Mouse (Mus musculus): ENCODE data around the gene AI837181.

AI837181 gene

DNA sequence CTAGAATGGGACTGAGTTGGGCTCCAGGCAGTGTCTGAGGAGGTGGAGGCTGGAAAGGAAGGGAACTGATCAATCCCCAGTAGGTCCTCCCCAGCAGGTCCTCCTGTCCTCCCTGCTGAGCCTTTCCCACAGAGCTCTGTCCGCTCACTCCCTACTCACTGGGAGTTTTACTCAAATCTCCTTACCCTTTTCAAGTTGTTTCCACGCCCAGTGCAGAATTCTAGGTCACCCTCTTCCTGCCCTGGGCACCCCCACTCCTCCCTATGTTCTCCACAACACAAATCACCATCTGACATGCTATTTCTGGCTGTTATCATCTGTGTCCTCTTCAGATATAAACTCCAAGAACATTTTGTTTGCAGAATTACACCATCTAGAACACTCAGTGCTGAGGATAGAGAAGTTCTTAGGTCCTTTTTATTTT is 10.4 kb upstream of the AI837181 start:
- no peak for DNase-seq (ENCODE audit: low spot score in 2 of 2)

DNA sequence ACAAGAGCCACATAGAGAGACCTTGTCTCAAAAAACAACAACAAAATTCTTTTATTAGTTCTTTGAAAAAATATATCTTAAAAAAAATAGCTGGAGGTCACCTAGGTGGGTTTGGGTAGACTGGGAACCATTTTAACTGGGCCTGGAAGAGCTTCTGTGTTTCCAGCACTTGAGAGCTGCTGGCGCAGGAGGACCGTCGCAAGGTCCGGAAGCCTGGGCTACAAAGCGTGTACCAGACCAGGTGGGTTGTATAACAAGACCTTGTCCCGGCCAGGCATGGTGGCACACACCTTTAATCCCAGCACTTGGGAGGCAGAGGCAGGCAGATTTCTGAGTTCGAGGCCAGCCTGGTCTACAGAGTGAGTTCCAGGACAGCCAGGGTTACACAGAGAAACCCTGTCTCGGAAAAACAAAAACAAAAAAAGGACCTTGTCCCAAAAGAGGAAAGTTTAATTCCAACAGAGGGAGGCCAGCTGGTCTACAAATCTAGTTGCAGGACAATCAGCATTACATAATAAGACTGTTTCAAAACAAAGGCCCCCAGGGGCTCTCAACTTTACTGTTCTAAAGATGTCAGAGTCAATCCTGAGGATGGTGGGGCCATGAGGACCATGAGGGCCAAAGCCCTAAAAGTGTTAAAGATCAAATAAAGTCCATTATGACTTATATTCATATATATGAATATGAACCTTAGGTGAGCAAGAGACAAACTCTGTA is 6.0 kb upstream of the AI837181 start:
- DNase-seq (ENCODE audit: low spot score in 2 of 2): no peak

DNA sequence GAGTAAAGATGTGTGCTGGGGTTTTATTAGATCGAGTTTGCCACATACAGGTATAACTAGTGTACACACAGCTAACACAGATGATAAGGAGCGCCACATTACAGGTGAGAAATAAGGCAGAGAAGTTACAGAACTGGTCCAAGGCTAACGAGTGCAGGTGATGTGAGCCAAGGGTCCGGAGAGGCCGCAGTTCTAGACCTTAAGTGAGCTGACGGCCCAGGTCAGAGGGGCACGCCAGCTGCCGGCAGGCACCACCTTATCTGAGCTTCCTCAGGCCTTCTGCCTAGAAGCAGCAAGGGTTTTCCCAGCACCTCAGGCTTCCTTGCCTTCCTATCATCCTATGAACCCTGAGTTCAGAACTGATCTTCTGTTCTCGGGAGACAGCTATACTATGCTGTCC is 5.3 kb upstream of the AI837181 start:
- DNase-seq (ENCODE audit: low spot score in 2 of 2): no peak

DNA sequence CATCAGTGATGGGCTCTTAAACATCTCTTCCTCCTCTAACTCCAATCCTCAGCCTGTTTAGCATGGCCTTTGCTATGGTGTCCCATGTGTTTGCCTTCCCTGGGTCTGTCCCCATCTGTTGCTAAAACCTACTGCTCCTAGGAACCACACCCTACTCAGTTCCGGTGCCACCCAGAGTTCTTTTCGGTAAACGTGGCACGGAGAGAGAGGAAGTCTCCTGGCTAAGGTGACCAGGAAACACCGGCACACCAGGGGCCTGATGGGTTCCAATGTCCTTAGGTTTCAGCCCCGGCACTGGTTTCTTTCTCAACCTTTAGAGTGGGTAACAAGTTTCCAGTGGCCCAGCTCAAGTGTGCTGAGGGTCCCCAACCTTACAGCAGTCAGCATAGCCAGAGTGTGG is 4.4 kb upstream of the AI837181 start:
- DNase-seq (ENCODE audit: low spot score in 2 of 2): no peak

DNA sequence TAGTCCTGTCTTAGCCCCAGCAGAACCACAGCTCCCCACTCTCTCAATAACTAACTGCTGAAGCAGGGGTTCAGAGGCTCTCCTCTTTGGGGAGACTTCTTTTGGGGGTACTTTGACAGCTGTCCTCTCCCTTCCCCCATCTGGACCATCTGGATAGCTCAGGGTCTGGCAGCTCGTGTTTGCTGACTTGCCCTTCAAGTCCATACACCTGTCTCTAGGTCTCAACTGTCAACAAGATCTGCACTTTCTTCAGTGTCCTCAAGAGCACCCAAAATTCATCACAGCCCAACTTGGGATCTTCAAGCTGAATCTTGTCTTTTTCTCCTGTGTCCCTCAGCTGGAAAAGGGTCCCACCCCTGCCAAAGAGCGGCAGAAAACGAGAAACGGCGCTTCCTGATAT is 3.2 kb upstream of the AI837181 start:
- DNase-seq (ENCODE audit: low spot score in 2 of 2): no peak

DNA sequence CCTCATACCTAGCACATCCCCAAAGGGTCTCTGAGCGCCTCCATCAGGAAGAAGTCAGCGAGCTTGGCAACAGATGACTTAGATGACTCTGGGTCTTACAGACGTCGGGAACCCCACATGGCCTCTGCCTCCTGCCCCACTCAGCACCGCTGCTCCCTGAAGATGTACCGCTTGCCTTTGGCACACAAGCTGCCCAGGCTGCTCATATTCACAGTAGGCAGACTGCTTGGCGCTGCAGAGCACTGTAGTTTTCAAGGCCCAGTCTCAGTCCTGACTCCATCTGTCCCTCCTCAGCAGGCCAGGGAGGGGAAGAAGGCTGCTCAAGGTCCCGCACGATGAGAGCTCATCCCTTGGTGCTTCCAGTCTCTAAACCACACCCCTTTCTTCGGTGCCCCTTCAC is 2.7 kb upstream of the AI837181 start:
- no peak for DNase-seq (ENCODE audit: low spot score in 2 of 2)

DNA sequence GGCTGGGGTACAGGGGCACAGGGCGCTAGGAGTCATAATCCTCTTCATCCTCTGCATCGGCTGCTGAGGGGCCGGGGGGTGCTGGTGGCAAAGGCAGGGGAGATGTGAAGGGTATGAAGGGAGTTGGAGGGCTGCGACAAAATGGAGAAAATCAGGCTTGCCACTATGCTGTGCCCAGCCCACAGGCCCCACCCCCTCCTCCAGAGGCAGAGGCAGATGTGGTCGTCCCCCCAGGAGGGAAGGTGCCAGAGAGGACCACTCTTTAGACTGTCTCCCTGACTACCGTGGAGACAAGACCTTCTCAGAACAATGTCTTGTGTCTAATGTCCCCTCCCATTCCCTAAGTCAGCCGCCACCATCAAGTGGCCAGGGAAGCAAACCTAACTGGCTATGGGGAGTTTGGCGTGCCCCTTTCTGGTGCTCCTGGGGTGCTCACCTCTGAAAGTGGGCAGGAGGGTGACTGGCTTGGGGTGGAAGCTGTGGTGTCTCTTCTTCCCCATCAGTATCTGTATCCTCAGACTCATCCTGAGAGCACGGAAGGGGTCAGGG is 2.0 kb upstream of the AI837181 start:
- DNase-seq (ENCODE audit: low spot score in 2 of 2): no peak

DNA sequence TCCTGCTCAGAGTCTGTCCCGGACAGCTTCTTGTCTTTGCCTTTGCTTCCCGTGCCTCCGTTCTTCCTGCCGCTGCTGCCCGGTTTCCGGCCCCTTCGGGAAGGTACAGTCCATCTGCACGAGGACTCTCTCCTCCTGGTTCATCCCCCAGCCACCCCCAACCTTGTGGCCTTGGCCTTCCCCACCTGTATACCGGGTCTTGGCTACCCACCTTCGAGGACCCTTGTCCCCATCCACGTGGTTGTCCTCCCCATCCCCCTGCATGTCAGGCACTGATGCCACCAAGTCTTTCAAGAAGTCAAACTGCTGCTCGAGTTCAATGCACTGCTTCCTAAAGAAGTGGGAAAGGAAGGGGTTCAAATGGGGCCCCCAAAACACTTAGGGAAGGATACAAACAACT is 1.4 kb upstream of the AI837181 start:
- DNase-seq (ENCODE audit: low spot score in 2 of 2): no peak

DNA sequence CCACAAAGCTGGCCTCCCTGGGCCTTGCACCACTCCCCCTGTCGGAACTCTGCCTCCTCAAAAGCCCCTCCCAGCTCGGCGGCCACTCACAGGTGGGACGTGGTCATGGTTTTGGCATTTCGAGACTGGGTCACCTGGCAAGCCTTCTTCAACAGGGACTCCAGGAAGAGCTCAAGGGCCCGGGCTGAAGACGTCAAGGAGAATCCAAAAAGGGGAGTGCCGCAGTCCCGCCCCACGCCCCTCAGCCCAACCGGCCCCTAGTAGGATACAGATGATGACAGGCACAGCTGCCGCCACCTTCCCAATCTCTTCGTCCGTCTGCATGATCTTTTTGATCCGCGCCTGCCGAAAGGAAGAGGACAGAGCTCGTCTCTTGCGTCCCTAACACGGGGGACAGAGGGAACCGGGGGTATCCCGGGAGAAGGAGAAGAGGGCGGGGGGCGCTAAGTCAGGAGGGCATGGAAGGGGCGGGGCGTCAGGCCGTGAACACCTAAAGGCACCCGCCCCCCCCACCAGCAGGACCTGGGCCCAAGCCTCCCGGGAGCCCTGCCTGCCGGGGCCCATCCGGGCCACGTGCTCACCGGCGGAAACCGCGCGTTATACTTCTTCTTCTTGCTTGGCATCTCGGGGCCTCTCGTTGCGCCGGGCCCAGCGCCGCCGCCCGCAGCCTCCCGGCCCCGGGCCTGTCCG is 707 bp upstream of the AI837181 start:
- DNase-seq (ENCODE audit: low spot score in 2 of 2): peak; percentile 66 to 69

DNA sequence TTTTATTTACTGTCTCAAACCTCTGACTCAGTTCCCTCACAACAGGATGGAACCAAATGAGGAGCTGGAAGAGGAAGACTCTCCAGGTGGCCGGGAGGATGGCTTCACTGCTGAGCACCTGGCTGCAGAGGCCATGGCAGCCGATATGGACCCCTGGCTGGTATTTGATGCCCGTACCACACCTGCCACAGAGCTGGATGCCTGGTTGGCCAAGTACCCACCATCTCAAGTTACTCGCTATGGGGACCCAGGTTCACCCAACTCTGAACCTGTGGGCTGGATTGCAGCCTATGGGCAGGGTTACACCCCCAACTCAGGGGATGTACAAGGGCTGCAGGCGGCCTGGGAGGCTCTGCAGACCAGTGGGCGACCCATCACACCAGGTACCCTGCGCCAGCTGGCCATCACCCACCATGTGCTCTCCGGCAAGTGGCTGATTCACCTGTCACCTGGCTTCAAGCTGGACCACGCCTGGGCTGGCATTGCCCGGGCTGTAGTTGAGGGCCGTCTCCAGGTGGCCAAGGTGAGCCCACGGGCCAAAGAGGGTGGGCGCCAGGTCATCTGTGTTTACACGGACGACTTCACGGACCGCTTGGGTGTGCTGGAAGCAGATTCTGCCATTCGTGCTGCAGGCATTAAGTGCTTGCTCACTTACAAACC is 1.1 kb downstream of the AI837181 start:
- DNase-seq (ENCODE audit: low spot score in 2 of 2): peak in 1 of 2 experiments; percentile 24

DNA sequence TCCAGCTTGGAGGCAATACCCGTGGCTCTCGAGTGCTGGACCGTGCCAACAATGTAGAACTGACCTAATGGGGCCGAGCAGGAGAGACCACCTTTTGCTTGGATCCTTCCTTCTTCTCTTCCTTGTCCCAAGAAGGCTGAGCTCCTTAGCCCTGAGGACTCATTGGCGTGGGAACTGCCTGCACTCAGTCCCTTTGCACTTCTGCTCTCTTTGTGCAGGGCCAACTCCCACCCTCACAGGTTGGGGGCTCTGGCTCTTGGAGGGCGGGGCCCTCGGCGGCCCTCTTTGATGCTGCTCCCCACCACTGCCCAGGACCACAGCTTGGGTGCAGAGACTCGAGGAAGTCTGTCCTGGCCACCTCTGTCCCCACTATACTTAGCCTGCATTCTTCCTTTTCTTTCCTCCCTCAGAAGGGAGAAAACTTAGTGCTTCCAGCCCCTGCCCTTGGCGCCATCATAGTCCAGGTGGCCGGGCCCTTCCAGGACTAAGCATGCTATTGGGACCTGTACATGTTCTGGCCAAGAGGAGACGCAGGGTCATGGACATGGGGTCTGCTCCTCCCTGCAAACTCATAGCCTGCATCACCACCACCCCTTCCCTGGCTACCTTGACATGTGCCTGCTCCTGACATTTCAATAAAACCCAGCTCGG is 1.8 kb downstream of the AI837181 start:
- no peak for DNase-seq (ENCODE audit: low spot score in 2 of 2)

DNA sequence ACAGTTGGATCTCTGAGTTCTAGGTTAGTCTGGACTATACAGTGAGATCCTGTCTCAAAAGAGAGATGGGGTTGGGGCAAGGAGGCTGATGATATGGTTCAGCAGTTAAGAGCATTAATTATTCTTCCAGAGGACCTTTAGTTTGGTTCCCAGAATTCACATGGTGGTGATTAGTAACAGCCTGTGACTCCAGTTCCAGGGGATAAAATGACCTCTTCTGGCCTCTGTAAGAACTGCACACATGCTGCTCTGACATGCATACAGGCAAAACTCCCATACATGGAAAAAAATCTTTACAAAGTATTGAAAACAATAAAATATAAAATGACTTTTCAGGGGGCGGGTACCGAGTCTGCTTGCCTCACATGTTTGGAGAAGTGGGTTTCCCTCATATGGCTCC is 3.1 kb downstream of the AI837181 start:
- DNase-seq (ENCODE audit: low spot score in 2 of 2): no peak

DNA sequence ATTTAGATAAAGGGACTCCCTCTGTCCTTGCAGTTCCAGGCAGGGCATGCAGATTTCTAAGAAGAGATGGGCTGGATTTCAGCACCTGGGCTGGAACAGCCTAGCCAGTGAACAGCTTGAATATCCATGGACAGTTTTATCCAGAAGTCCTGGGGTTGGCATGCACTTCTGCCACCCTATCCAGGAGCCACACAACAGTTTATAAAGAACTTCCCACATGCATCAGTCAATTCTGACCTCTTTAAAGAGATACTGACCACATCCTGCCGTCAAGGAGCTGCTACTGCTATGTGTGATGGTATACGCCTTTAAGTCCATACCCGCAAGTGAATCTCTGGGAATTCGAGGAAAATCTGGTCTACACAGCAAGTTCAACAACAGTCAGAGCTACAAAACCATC is 4.3 kb downstream of the AI837181 start:
- DNase-seq (ENCODE audit: low spot score in 2 of 2): no peak

DNA sequence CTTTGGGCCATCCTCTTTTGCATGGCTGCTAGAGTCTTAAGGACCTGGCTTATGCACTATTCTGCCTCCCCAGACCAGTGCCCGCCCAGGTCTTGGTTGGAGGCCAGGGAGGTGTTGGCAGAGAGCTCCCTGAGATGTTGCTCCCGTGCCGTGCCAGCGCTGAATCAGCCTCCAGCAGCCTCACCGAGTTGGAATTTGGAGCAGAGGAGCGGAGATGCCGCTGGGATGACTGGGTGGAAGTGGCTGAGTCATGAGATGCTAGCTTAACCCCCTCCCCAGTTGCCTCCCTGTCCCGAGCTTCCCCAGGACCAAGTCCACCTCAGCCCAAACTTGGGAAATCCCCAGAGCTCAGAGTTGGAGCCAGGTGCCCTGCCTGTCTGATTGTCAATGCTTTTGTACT is 4.9 kb downstream of the AI837181 start:
- no peak for DNase-seq (ENCODE audit: low spot score in 2 of 2)

DNA sequence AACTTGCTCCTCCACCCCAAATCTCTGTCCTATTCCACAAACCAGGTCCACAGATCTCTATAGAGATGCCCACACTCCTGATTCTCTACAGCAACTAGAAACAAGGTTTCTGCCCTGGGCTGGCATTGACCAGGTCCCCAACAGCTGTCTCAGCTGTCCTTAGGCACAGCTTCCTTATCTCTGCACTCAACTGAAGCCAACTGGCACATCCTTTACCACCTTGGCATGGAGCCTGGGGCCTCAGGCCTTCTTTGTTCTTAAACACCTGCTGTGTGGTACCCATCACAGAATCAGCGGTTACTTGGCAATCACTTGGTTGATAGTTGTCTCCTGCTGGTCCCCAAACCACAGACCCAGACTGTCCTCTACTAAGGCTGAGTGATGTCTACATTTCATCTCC is 5.5 kb downstream of the AI837181 start:
- no peak for DNase-seq (ENCODE audit: low spot score in 2 of 2)

DNA sequence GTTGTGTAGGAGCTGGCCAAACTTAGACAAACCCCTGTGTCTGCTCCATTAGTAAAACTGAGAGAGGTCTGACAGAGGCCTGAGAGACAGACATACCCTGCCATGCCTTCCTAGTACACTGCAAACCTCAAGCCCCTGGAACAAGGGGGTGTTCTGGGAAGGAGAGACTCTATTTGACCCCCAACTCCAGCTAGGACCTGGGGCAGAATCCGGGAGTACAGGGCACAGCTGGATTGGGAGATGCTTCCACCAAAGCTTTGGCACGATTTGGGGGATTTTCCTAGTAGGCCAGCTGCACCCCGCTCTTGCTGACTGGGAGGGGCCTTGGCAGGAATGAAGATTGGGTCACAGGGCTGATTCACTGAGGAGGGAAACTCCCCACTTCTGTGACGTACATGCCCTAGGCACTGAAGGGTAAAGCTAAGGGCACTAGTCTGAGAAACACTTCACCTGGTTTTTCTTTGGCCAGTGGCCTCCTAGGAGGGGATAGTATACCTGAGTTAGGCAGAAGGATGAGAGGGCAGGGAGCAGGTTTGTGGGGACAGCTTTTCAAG is 7.0 kb downstream of the AI837181 start:
- no peak for DNase-seq (ENCODE audit: low spot score in 2 of 2)

DNA sequence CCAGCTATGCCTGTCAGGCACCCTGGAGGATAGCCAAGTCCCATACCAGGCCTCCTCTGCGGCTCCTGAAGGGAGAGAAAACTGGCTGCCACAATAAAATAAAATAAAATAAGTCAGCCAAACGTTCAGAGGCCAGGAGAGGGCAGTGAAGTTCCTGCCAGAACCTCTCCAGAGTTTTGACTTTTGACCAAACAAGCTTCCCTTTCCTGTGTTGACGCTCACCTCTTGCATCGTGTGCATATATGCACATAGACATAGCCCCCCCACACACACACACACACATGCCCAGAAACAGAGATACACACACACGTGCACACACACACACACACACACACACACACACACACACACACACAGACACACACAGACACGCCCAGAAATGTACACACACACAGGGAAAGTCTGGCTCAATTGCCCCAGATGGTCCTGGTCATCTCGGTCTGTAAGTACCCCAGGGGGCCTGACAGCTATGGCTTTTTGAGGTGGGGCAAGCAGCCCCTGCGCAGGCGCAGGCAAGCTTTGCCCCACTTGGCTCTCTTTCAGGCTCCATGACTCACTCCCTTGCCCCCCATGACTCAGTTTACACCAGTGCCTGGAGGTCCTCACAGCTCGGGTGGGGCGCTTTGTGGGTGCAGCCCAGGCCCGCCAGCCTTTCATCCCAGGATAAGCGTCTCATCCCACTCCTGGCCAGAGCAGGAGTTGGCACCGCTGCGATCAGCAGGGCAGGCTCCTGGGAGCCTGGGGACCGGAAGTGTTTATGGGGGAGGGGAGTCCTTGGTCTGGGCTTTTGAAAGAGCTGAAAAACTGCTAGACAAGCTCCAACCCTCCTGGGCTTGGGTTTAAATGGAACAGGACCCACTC is 8.3 kb downstream of the AI837181 start:
- no peak for DNase-seq (ENCODE audit: low spot score in 2 of 2)

DNA sequence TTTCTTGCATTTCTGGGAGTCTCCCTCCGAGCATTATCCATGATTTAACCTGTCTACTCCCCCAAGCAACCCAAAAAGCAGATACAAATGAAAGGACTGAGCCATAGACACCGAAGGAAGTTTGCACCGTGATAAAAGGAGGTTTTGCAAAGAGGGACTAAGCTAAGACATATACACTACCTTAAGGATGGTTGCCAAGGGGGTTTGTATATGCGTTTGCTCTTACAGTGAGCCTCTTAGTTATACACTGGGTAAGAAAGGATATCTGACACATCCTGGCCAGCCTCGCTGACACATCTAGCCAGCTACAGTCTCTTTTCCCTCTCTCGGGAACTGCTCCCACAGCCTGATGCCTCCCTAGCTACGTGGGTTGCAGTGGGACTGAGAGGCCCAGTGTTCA is 9.0 kb downstream of the AI837181 start:
- DNase-seq (ENCODE audit: low spot score in 2 of 2): no peak

DNA sequence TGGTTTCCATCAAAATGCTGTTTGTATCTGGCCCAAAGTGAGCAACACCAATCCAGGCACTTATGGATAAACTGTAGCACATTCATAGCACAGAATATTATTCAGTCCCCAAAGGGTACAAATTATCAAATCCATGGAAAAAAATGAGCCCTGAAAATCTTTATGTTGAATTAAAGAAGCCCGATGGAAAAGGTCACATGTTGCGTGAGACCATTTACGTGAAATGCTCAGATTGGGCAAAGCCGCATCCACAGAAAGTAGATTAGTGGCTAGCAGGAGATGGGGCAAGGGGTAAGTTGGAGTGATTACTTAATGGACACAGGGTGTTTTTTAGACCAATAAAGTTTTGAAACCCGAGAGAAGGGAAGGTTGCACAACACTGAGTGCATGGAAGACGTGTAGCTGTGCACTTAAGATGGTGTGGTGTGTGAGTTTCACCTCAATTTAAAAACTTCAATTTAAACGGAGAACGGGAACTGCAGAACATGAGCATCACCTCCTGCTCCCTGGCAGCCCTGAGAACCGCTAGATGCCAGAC is 19.5 kb downstream of the AI837181 start:
- no peak for DNase-seq (ENCODE audit: low spot score in 2 of 2)

DNA sequence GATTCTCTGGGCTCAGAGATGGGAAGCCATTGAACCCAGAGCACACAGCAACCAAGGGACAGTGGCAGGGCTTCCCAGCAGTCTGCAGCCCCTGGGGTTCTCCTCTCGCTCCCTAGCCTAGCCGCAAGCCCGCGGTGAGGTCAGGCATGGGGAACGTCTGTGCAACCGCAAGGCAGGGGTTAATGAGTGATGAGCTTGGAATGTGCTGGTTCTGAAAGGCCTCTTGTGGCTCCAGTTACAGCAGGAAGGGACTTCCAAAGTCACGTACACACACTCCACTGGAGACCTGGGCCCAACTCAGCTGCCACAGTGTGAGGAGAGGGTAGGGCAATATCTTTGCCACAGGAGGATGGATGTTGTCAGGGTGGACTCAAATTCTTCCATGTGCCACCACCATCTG is 20.0 kb downstream of the AI837181 start:
- DNase-seq (ENCODE audit: low spot score in 2 of 2): no peak

DNA sequence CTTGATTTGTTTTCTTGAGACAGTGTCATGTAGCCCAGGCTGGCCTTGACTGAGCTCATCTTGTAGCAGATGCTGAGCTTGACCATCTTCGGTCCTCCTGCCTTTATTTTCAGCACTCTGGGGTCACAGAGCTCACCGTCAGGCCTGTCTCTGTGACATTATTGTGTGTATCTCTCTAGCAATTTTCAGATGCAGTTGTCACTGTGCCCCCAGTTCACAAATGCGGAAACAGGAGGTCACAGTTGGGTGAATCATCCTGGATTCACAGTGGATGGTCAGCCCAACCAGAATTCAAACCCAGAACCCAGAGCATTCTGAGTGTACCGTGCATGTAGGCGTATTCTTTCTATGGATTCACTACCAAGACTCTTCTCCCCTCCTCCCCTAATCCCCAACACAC is 20.8 kb downstream of the AI837181 start:
- no peak for DNase-seq (ENCODE audit: low spot score in 2 of 2)

Data from frontal cortex, postnatal 10 days (tissue).